Mouse (Mus musculus) brain, embryonic 14.5 days (tissue): ENCODE data around the gene Far2.

ENCODE experiments used
- CTCF ChIP-seq: fragments of 200-500 bp; IDR thresholded peaks from 2 replicates; pipeline ENCODE4 v1.5.1; 2012; ENCODE audit warnings: inconsistent platforms, mild to moderate bottlenecking, moderate library complexity, borderline replicate concordance; ENCODE audit not compliant: insufficient read depth, insufficient read length; ENCODE audit errors: extremely low read depth
- POLR2A ChIP-seq: fragments of 200-500 bp; IDR thresholded peaks from 2 replicates; pipeline ENCODE4 v1.6.1; 2012; ENCODE audit warnings: mild to moderate bottlenecking, inconsistent platforms, borderline replicate concordance; ENCODE audit not compliant: poor library complexity, insufficient read depth, insufficient read length, severe bottlenecking; ENCODE audit errors: extremely low read depth

DNA sequence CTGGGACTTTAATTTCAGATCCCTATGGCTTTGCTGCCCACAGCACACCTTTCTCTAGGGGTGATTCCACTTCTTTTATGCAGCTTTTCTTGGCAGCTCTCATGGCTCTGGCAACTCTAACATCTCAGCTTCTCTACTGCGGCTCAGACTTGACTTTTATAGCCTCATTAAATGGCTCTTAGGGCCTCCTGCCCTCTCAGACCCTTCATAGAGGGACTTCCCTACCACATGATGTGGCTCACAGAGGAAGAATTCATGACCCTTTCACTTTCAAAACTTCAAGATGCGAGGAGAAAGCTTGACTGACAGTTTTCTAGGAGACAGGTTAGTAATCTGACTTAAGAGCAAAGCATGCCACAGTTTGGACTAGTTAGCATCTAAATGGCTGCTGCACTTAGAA, 175.6 kb downstream of the Far2 start:
- TF ChIP-seq POLR2A, result no peak
- TF ChIP-seq CTCF, result no peak
